ENCODE assay signal across 8 mouse cellular contexts in genomic region chr2:65818080-65818796, GRCm38 (mm10). TPM values are rescaled to one million over a fixed set of nuclear protein-coding genes. Genes with fewer than 3 reads are reported as not detected.
DNase-seq lines count a peak whose midpoint lies in the region; ATAC-seq lines count a peak whose summit lies in the region.

No protein-coding gene starts in this region.

- H3K27ac ChIP-seq in hindbrain, embryonic 14.5 days: peak overlapping the region; percentile 81
- peak overlapping the region; percentile 52; the same call in 1 of the 2 replicates for H3K27ac ChIP-seq in limb, embryonic 13.5 days
- H3K27ac ChIP-seq in midbrain, embryonic 13.5 days: peak overlapping the region; percentile 54

- peak; percentile 96 for ATAC-seq in activated CD4-positive, CD25-positive, alpha-beta regulatory T cell, adult 4 months
- ATAC-seq in hindbrain, embryonic 14.5 days (ENCODE audit: low FRiP score): peak; percentile 82; the same call in 1 of the 2 replicates
- ATAC-seq in limb, embryonic 13.5 days (ENCODE audit: low FRiP score, low read depth): peak; percentile 92
- ATAC-seq in midbrain, embryonic 13.5 days: peak; percentile 90

- no peaks in the 10 kb centered on the region for H3K27me3 ChIP-seq in hindbrain, embryonic 14.5 days (ENCODE audit: control insufficient read depth, insufficient read depth, low read length)
- H3K27me3 ChIP-seq in limb, embryonic 13.5 days: no peaks in the 10 kb centered on the region
- no peaks in the 10 kb centered on the region for H3K27me3 ChIP-seq in midbrain, embryonic 13.5 days

- 46% methylated on average over 20 of the region's 20 CpGs for WGBS in hindbrain, embryonic 14.5 days
- WGBS in limb, embryonic 13.5 days: 14% methylated on average over 20 of the region's 20 CpGs
- WGBS in midbrain, embryonic 13.5 days: 51% methylated on average over 20 of the region's 20 CpGs

- H3K36me3 ChIP-seq in hindbrain, embryonic 14.5 days (replicated peaks; ENCODE audit: control insufficient read depth, insufficient read depth): no peaks in the 10 kb centered on the region
- no peaks in the 10 kb centered on the region for H3K36me3 ChIP-seq in limb, embryonic 13.5 days
- no peaks in the 10 kb centered on the region for H3K36me3 ChIP-seq in midbrain, embryonic 13.5 days

- no peaks in the 10 kb centered on the region for H3K9me3 ChIP-seq in hindbrain, embryonic 14.5 days (ENCODE audit: control insufficient read depth, low read length)
- H3K9me3 ChIP-seq in limb, embryonic 13.5 days: no peaks in the 10 kb centered on the region
- H3K9me3 ChIP-seq in midbrain, embryonic 13.5 days: no peaks in the 10 kb centered on the region

- H3K4me2 ChIP-seq in hindbrain, embryonic 14.5 days (replicated peaks): peak overlapping the region; percentile 39
- peak overlapping the region; percentile 54 for H3K4me2 ChIP-seq in limb, embryonic 13.5 days (replicated peaks)
- H3K4me2 ChIP-seq in midbrain, embryonic 13.5 days (replicated peaks): peak overlapping the region; percentile 39

- peaks cover 6% of the 10 kb centered on the region; the same call in 1 of the 2 replicates for H3K4me1 ChIP-seq in hindbrain, embryonic 14.5 days (replicated peaks; ENCODE audit: control insufficient read depth, insufficient read depth, low read length)
- H3K4me1 ChIP-seq in limb, embryonic 13.5 days: peaks cover 11% of the 10 kb centered on the region
- H3K4me1 ChIP-seq in midbrain, embryonic 13.5 days (replicated peaks): 0 out of 2 replicates have a peak, but pooled peaks cover 6% of the 10 kb centered on the region

- peak; percentile 78 for DNase-seq in CD4-positive helper T cell, adult 2 months (ENCODE audit: low read depth, low spot score)
- DNase-seq in forelimb bud, embryonic 11.5 days (ENCODE audit: low read depth, low spot score): peak; percentile 91
- DNase-seq in hindbrain, embryonic 14.5 days (ENCODE audit: low spot score): peak; percentile 67
- no peak for DNase-seq in ovary, adult 18-20 months (ENCODE audit: low spot score)
- no peak for DNase-seq in Muller cell, postnatal 12 days (ENCODE audit: inconsistent ontology term)

- peak overlapping the region; percentile 17 for H3K4me3 ChIP-seq in hindbrain, embryonic 14.5 days (replicated peaks; ENCODE audit: low read length)
- H3K4me3 ChIP-seq in limb, embryonic 13.5 days: peak overlapping the region; percentile 35
- peak overlapping the region; percentile 24 for H3K4me3 ChIP-seq in midbrain, embryonic 13.5 days (replicated peaks)

- peak overlapping the region; percentile 40; the same call in 1 of the 2 replicates for H3K9ac ChIP-seq in hindbrain, embryonic 14.5 days
- H3K9ac ChIP-seq in limb, embryonic 13.5 days: 0 out of 2 replicates have a peak overlapping the region, but pooled peaks have one; percentile 25
- H3K9ac ChIP-seq in midbrain, embryonic 13.5 days (replicated peaks): no peak overlapping the region

RNA-seq across cellular contexts. Expression of gene Csrnp3, which starts 27.3 kb away (rescaled TPM):
- polyA plus RNA-seq in activated CD4-positive, CD25-positive, alpha-beta regulatory T cell, adult 4 months (2017; shearing (Covaris generic)): under 1 TPM in 1 of 2 experiments, not detected in 1; 0.22 TPM
- polyA plus RNA-seq in hindbrain, embryonic 14.5 days (2014; fragmentation: Nextera tagmentation; extraction: Ambion mirVana): 54.4 and 56.0 TPM in 2 replicates
- 10.2 and 11.1 TPM in 2 replicates for polyA plus RNA-seq in limb, embryonic 13.5 days (2015; fragmentation: Nextera tagmentation; extraction: Ambion mirVana)
- polyA plus RNA-seq in midbrain, embryonic 13.5 days (2015; fragmentation: Nextera tagmentation; extraction: Ambion mirVana): 60.5 and 61.9 TPM in 2 replicates

Comparison
In these comparisons a context has a peak if more than half of its experiments do, and no peak if none do; other contexts are left out.
1. DNase-seq: peak in CD4-positive helper T cell, adult 2 months (single experiment), forelimb bud, embryonic 11.5 days (single experiment) and hindbrain, embryonic 14.5 days (single experiment); none in ovary, adult 18-20 months (single experiment) and Muller cell, postnatal 12 days (single experiment).
2. Peak in every context shown above with its lines, with median percentiles within 50 percentile points of each other: ATAC-seq, H3K27ac ChIP-seq, H3K4me2 ChIP-seq and H3K4me3 ChIP-seq.